8 mouse cellular contexts compared by ENCODE assay signal in the genomic region with DNA sequence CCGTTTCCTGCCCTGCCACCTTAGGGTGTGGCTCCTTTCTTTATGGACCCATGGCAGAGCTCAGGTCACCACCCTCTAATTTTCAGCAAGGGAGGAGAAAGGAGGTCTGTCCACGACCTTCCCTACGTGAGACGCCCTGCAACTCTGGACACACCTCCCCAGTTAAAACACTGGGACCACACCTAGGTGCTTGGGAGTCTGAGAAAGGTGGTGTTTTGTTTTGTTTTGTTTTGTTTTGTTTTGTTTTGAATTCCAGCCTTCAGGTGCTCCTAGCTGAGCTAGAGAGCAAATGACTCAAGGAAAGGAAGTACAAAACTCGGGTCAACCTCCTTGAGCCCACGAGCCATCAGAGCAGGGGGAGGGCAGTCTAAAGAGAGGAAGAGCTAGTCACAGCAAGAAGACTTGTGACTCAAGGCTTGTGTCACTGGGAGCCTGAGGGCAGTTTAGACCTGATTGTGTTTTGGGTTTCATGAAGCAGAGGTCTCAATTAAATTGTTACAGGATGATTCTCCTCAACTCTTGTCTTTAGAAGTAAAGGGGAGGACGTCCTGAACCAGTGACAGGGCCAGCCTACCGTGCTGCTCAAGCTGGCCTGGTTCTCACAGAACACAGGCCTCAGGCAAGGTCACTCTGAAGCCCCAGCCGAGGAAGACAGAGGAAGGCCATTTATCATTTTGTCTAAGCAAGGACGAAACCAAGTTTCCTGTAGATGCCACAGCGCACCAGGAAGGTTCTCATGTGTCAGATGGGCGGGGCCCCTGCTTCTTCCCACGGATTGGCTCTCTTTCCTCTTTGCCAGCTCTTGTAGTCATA. TPM values are rescaled to one million over a fixed set of nuclear protein-coding genes. Genes with fewer than 3 reads are reported as not detected.
A peak's percentile ranks its signal among the peaks of the same experiment; 100 is the strongest.
DNase-seq lines count a peak whose midpoint lies in the region; ATAC-seq and TF ChIP-seq lines count a peak whose summit lies in the region.

No protein-coding gene starts in this region.

- H3K4me2 ChIP-seq in embryonic facial prominence, embryonic 12.5 days (replicated peaks), result peak overlapping the region; percentile 31
- H3K4me2 ChIP-seq in limb, embryonic 13.5 days (replicated peaks), result peak overlapping the region; percentile 39; the same call in 1 of the 2 replicates

- H3K27ac ChIP-seq in embryonic facial prominence, embryonic 12.5 days, result no peak overlapping the region
- no peak overlapping the region for H3K27ac ChIP-seq in limb, embryonic 13.5 days

- H3K36me3 ChIP-seq in E14TG2a.4 (ENCODE audit: insufficient read depth, low read length), result peaks cover 5% of the 10 kb centered on the region; the same call in 1 of the 2 replicates
- no peaks in the 10 kb centered on the region for H3K36me3 ChIP-seq in embryonic facial prominence, embryonic 12.5 days
- no peaks in the 10 kb centered on the region for H3K36me3 ChIP-seq in limb, embryonic 13.5 days

- DNase-seq in 3T3-L1 (ENCODE audit: low read depth, low spot score) (peak; percentile 78), adipocyte (ENCODE audit: low spot score) (no peak)
- peak; percentile 14 to 24 for DNase-seq in thymus, adult 18-20 months
- no peak for DNase-seq in cerebellum, postnatal 36 days
- no peak for DNase-seq in spleen, adult 12 weeks (ENCODE audit: low spot score)

- peaks cover 89% of the 10 kb centered on the region for H3K4me1 ChIP-seq in E14TG2a.4 (replicated peaks; ENCODE audit: low read depth, low read length)
- peaks cover 35% of the 10 kb centered on the region for H3K4me1 ChIP-seq in embryonic facial prominence, embryonic 12.5 days
- H3K4me1 ChIP-seq in limb, embryonic 13.5 days, result peaks cover 46% of the 10 kb centered on the region

- H3K27me3 ChIP-seq in E14TG2a.4 (ENCODE audit: insufficient read depth, low read length), result no peaks in the 10 kb centered on the region
- H3K27me3 ChIP-seq in embryonic facial prominence, embryonic 12.5 days, result no peaks in the 10 kb centered on the region
- no peaks in the 10 kb centered on the region for H3K27me3 ChIP-seq in limb, embryonic 13.5 days

- TF ChIP-seq CTCF in E14TG2a.4 (conservative IDR thresholded peaks at IDR 0.05; ENCODE audit: low read length), result no peak

- no peak overlapping the region for H3K9ac ChIP-seq in embryonic facial prominence, embryonic 12.5 days
- H3K9ac ChIP-seq in limb, embryonic 13.5 days, result no peak overlapping the region

- ATAC-seq in embryonic facial prominence, embryonic 12.5 days (ENCODE audit: insufficient number of reproducible peaks, insufficient read depth, low FRiP score, low TSS enrichment), result no peak
- ATAC-seq in limb, embryonic 13.5 days (ENCODE audit: low FRiP score, low read depth), result no peak

- no peaks in the 10 kb centered on the region for H3K9me3 ChIP-seq in E14TG2a.4 (ENCODE audit: low read length)
- H3K9me3 ChIP-seq in embryonic facial prominence, embryonic 12.5 days, result no peaks in the 10 kb centered on the region
- H3K9me3 ChIP-seq in limb, embryonic 13.5 days, result no peaks in the 10 kb centered on the region

- H3K4me3 ChIP-seq in E14TG2a.4 (replicated peaks; ENCODE audit: low read length), result peak overlapping the region; percentile 17
- H3K4me3 ChIP-seq in embryonic facial prominence, embryonic 12.5 days, result no peak overlapping the region
- H3K4me3 ChIP-seq in limb, embryonic 13.5 days, result no peak overlapping the region

- 38% methylated on average over 13 of the region's 13 CpGs for WGBS in embryonic facial prominence, embryonic 12.5 days
- 38% methylated on average over 13 of the region's 13 CpGs for WGBS in limb, embryonic 13.5 days

RNA-seq across cellular contexts. Expression of a gene that starts 50.3 kb away (rescaled TPM):
- 19.6 and 21.0 TPM in 2 replicates for polyA plus RNA-seq in embryonic facial prominence, embryonic 12.5 days (2016; fragmentation: Nextera tagmentation; extraction: Ambion mirVana)
- polyA plus RNA-seq in limb, embryonic 13.5 days (2015; fragmentation: Nextera tagmentation; extraction: Ambion mirVana), result 22.2 and 23.7 TPM in 2 replicates

Comparison
In these comparisons a context has a peak if more than half of its experiments do, and no peak if none do; other contexts are left out.
1. DNase-seq: peak in 3T3-L1 (single experiment) and thymus, adult 18-20 months (2 of 2); none in cerebellum, postnatal 36 days (0 of 2), adipocyte (single experiment) and spleen, adult 12 weeks (single experiment).